Mouse (Mus musculus): ENCODE measurements around the gene Bcr. TPM values are rescaled to one million over a fixed set of nuclear protein-coding genes. Genes with fewer than 3 reads are reported as not detected.
A peak's percentile ranks its signal among the peaks of the same experiment; 100 is the strongest.
"Not testable (repeated sequence)": the region's sequence is repeated elsewhere in the genome, so short reads cannot be mapped to it uniquely, and the experiment has no call there.

The Bcr gene
- polyA plus RNA-seq, 1 experiment: 20.8 TPM

GRCm38 (mm10) chr10:75031345-75032114 lies 28.9 kb upstream of the Bcr start:
- Histone ChIP-seq H3K27me3 (replicated peaks) (no peaks in the 10 kb centered on the region), H3K9me3 (peaks cover 5% of the 10 kb centered on the region), H3K4me3 (replicated peaks) (no peak overlapping the region), H3K4me1 (peaks cover 82% of the 10 kb centered on the region), H3K36me3 (replicated peaks; ENCODE audit: low read length) (peaks cover 10% of the 10 kb centered on the region)
- TF ChIP-seq FLI1 (IDR thresholded peaks at IDR 0.05; ENCODE audit: low read length): no peak
- no peak for TF ChIP-seq GATA1 (IDR thresholded peaks at IDR 0.05; ENCODE audit: borderline replicate concordance, low read length)

- no peak for TF ChIP-seq FLI1 (IDR thresholded peaks at IDR 0.05; ENCODE audit: low read length)
- no peak for TF ChIP-seq GATA1 (IDR thresholded peaks at IDR 0.05; ENCODE audit: borderline replicate concordance, low read length)
- no peak within 1 kb of the TSS for H3K4me3 ChIP-seq (replicated peaks)
- peaks cover 4% of the 10 kb centered on the region for H3K36me3 ChIP-seq (replicated peaks; ENCODE audit: low read length)
- H3K9me3 ChIP-seq: peaks cover 2% of the 10 kb centered on the region
- peaks cover 86% of the 10 kb centered on the region for H3K4me1 ChIP-seq
- H3K27me3 ChIP-seq (replicated peaks): no peaks in the 10 kb centered on the region
These were observed 28.0 kb upstream of the Bcr start, which contains the start of gene Rsph14 for GRCm38 (mm10) chr10:75032395-75032794. Gene Rsph14, minus strand, starts transcription at chr10:75032586.

GRCm38 (mm10) chr10:75036883-75037379 lies 23.5 kb upstream of the Bcr start, which contains the start of gene Rab36:
Gene Rab36, plus strand, starts transcription at chr10:75037058.
- TF ChIP-seq FLI1 (IDR thresholded peaks at IDR 0.05; ENCODE audit: low read length) (no peak), GATA1 (IDR thresholded peaks at IDR 0.05; ENCODE audit: borderline replicate concordance, low read length) (no peak)
- Histone ChIP-seq H3K4me1 (peaks cover 66% of the 10 kb centered on the region), H3K36me3 (replicated peaks; ENCODE audit: low read length) (peaks cover 3% of the 10 kb centered on the region), H3K27me3 (replicated peaks) (peaks cover 2% of the 10 kb centered on the region), H3K4me3 (replicated peaks) (peak within 1 kb of the TSS; percentile 88), H3K9me3 (no peaks in the 10 kb centered on the region)

- H3K36me3 ChIP-seq (replicated peaks; ENCODE audit: low read length): peaks cover 32% of the 10 kb centered on the region
- not testable (repeated sequence) for H3K9me3 ChIP-seq; H3K4me3 ChIP-seq (replicated peaks)
- H3K4me1 ChIP-seq: peaks cover 69% of the 10 kb centered on the region
- H3K27me3 ChIP-seq (replicated peaks): peaks cover 23% of the 10 kb centered on the region
These were observed 18.3 kb upstream of the Bcr start for GRCm38 (mm10) chr10:75042060-75042459.

GRCm38 (mm10) chr10:75044459-75044858 lies 15.9 kb upstream of the Bcr start:
- peaks cover 62% of the 10 kb centered on the region for H3K4me1 ChIP-seq
- peak overlapping the region; percentile 33 for H3K4me3 ChIP-seq (replicated peaks)
- peaks cover 3% of the 10 kb centered on the region; the same call in 1 of the 2 replicates for H3K9me3 ChIP-seq
- peaks cover 53% of the 10 kb centered on the region for H3K36me3 ChIP-seq (replicated peaks; ENCODE audit: low read length)
- H3K27me3 ChIP-seq (replicated peaks): peaks cover 42% of the 10 kb centered on the region
- no peak for TF ChIP-seq GATA1 (IDR thresholded peaks at IDR 0.05; ENCODE audit: borderline replicate concordance, low read length)
- TF ChIP-seq FLI1 (IDR thresholded peaks at IDR 0.05; ENCODE audit: low read length): no peak

- H3K4me3 ChIP-seq (replicated peaks): no peak overlapping the region
- TF ChIP-seq FLI1 (IDR thresholded peaks at IDR 0.05; ENCODE audit: low read length) (no peak), GATA1 (IDR thresholded peaks at IDR 0.05; ENCODE audit: borderline replicate concordance, low read length) (no peak)
- H3K36me3 ChIP-seq (replicated peaks; ENCODE audit: low read length): peaks cover 62% of the 10 kb centered on the region
- peaks cover 3% of the 10 kb centered on the region; the same call in 1 of the 2 replicates for H3K9me3 ChIP-seq
- H3K4me1 ChIP-seq: peaks cover 65% of the 10 kb centered on the region
- H3K27me3 ChIP-seq (replicated peaks): peaks cover 51% of the 10 kb centered on the region
These were observed 14.6 kb upstream of the Bcr start for GRCm38 (mm10) chr10:75045831-75046230.

- no peak for TF ChIP-seq FLI1 (IDR thresholded peaks at IDR 0.05; ENCODE audit: low read length)
- no peak for TF ChIP-seq GATA1 (IDR thresholded peaks at IDR 0.05; ENCODE audit: borderline replicate concordance, low read length)
- Histone ChIP-seq H3K9me3 (peaks cover 3% of the 10 kb centered on the region; the same call in 1 of the 2 replicates), H3K4me1 (peaks cover 69% of the 10 kb centered on the region), H3K36me3 (replicated peaks; ENCODE audit: low read length) (peaks cover 59% of the 10 kb centered on the region), H3K27me3 (replicated peaks) (peaks cover 76% of the 10 kb centered on the region), H3K4me3 (replicated peaks) (no peak overlapping the region)
These were observed 11.7 kb upstream of the Bcr start for GRCm38 (mm10) chr10:75048711-75049110.

GRCm38 (mm10) chr10:75051364-75052074 lies 8.9 kb upstream of the Bcr start:
- H3K36me3 ChIP-seq (replicated peaks; ENCODE audit: low read length): peaks cover 43% of the 10 kb centered on the region
- peaks cover 69% of the 10 kb centered on the region for H3K4me1 ChIP-seq
- peaks cover 3% of the 10 kb centered on the region; the same call in 1 of the 2 replicates for H3K9me3 ChIP-seq
- TF ChIP-seq GATA1 (IDR thresholded peaks at IDR 0.05; ENCODE audit: borderline replicate concordance, low read length): no peak
- TF ChIP-seq FLI1 (IDR thresholded peaks at IDR 0.05; ENCODE audit: low read length): no peak
- no peak overlapping the region for H3K4me3 ChIP-seq (replicated peaks)
- H3K27me3 ChIP-seq (replicated peaks): peaks cover 61% of the 10 kb centered on the region

GRCm38 (mm10) chr10:75052902-75053301 lies 7.5 kb upstream of the Bcr start:
- peaks cover 31% of the 10 kb centered on the region for H3K36me3 ChIP-seq (replicated peaks; ENCODE audit: low read length)
- no peaks in the 10 kb centered on the region for H3K9me3 ChIP-seq
- peaks cover 78% of the 10 kb centered on the region for H3K4me1 ChIP-seq
- TF ChIP-seq GATA1 (IDR thresholded peaks at IDR 0.05; ENCODE audit: borderline replicate concordance, low read length) (no peak), FLI1 (IDR thresholded peaks at IDR 0.05; ENCODE audit: low read length) (no peak)
- H3K27me3 ChIP-seq (replicated peaks): peaks cover 49% of the 10 kb centered on the region
- no peak overlapping the region for H3K4me3 ChIP-seq (replicated peaks)

- Histone ChIP-seq H3K4me3 (replicated peaks) (no peak overlapping the region), H3K36me3 (replicated peaks; ENCODE audit: low read length) (peaks cover 25% of the 10 kb centered on the region), H3K27me3 (replicated peaks) (peaks cover 44% of the 10 kb centered on the region), H3K4me1 (peaks cover 85% of the 10 kb centered on the region), H3K9me3 (no peaks in the 10 kb centered on the region)
- TF ChIP-seq FLI1 (IDR thresholded peaks at IDR 0.05; ENCODE audit: low read length) (no peak), GATA1 (IDR thresholded peaks at IDR 0.05; ENCODE audit: borderline replicate concordance, low read length) (no peak)
These were observed 6.7 kb upstream of the Bcr start for GRCm38 (mm10) chr10:75053655-75054054.
